Mouse (Mus musculus) spleen, postnatal 14 days (tissue): ENCODE data around the gene Ccdc88b.
"Not testable (repeated sequence)": the region's sequence is repeated elsewhere in the genome, so short reads cannot be mapped to it uniquely, and the experiment has no call there.

Experiments used
- DNase-seq, 2 experiments: peaks; one replicate each; pipeline ENCODE4 v3.0.0; 2021 to 2022; ENCODE audit warnings: low spot score in 2 of 2

The Ccdc88b gene

GRCm38 (mm10) chr19:6858031-6858430 lies at the start of gene Ccdc88b:
TSS of gene Ccdc88b (minus strand) at chr19:6858211.
- peak; percentile 63 to 69 for DNase-seq

GRCm38 (mm10) chr19:6907094-6907493 lies 49.1 kb upstream of the Ccdc88b start:
- no peak for DNase-seq

GRCm38 (mm10) chr19:6906199-6906598 lies 48.2 kb upstream of the Ccdc88b start:
- no peak for DNase-seq

- DNase-seq: no peak
Measured at GRCm38 (mm10) chr19:6905498-6906159, 47.6 kb upstream of the Ccdc88b start.

- no peak for DNase-seq
Measured at GRCm38 (mm10) chr19:6904846-6905245, 46.8 kb upstream of the Ccdc88b start.

- no peak for DNase-seq
Measured at GRCm38 (mm10) chr19:6903031-6903430, 45.0 kb upstream of the Ccdc88b start.

GRCm38 (mm10) chr19:6899641-6900040 lies 41.6 kb upstream of the Ccdc88b start:
- no peak for DNase-seq

- not testable (repeated sequence) for DNase-seq
Measured at GRCm38 (mm10) chr19:6895608-6896305, 37.7 kb upstream of the Ccdc88b start.

GRCm38 (mm10) chr19:6893731-6894451 lies 35.9 kb upstream of the Ccdc88b start:
- no peak for DNase-seq

GRCm38 (mm10) chr19:6892512-6892911 lies 34.5 kb upstream of the Ccdc88b start:
- DNase-seq: no peak

- no peak for DNase-seq
Measured at GRCm38 (mm10) chr19:6877965-6878364, 20.0 kb upstream of the Ccdc88b start.

- DNase-seq: no peak
Measured at GRCm38 (mm10) chr19:6876799-6877198, 18.8 kb upstream of the Ccdc88b start.

- no peak for DNase-seq
Measured at GRCm38 (mm10) chr19:6875834-6876233, 17.8 kb upstream of the Ccdc88b start.

GRCm38 (mm10) chr19:6874257-6874656 lies 16.2 kb upstream of the Ccdc88b start:
- no peak for DNase-seq

GRCm38 (mm10) chr19:6872701-6873100 lies 14.7 kb upstream of the Ccdc88b start:
- no peak for DNase-seq

GRCm38 (mm10) chr19:6871574-6872271 lies 13.7 kb upstream of the Ccdc88b start:
- DNase-seq: peak in 1 of 2 experiments; percentile 40

- DNase-seq: peak in 1 of 2 experiments; percentile 37
Measured at GRCm38 (mm10) chr19:6869355-6869754, 11.3 kb upstream of the Ccdc88b start.

- DNase-seq: no peak
Measured at GRCm38 (mm10) chr19:6861451-6861850, 3.4 kb upstream of the Ccdc88b start.

GRCm38 (mm10) chr19:6860706-6861105 lies 2.7 kb upstream of the Ccdc88b start:
- DNase-seq: peak in 1 of 2 experiments; percentile 44

- no peak for DNase-seq
Measured at GRCm38 (mm10) chr19:6859971-6860370, 2.0 kb upstream of the Ccdc88b start.

- no peak for DNase-seq
Measured at GRCm38 (mm10) chr19:6859032-6859651, 1.1 kb upstream of the Ccdc88b start.
